Mouse (Mus musculus) monocyte, adult 5-6 weeks (primary cell): ENCODE measurements around the gene Gm3573. TPM values are rescaled to one million over a fixed set of nuclear protein-coding genes. Genes with fewer than 3 reads are reported as not detected.
"Not testable (repeated sequence)": the region's sequence is repeated elsewhere in the genome, so short reads cannot be mapped to it uniquely, and the experiment has no call there.

Experiments used
- ATAC-seq: fragments of 153-309, 156-312 bp; replicated peaks from 2 replicates; pipeline ENCODE4 v1.8.0; 2017; ENCODE audit warnings: mild to moderate bottlenecking; ENCODE audit not compliant: low TSS enrichment, insufficient number of reproducible peaks, severe bottlenecking, poor library complexity, low FRiP score
- total RNA-seq: library from RNA; stranded (forward); fragments of 200-1000, 200-491, 200-594 nt; gene quantifications from 3 replicates; pipeline ENCODE4 v1.2.3, GENCODE M21; 2017

Gene Gm3573
- not detected in 3 replicates for total RNA-seq

DNA sequence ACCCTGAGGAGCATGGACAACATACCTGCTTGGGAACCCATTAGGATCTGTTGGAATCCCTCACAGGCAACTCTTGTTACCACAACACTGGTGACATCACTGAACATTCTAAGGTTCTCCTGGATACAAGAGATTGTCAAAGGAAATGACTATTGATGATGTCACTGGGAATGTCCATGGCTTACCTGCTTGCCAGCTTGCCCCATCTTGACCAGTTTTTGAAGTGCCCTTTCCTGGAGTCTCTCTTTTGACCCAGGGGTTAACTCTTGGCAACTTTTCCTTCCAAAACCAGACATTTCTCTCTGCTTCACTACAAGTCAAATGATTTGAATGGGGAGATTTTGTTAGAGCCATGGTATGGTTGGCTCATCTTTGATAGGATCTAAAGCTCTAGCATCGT lies at the start of gene Gm3573:
Gm3573 (minus strand) TSS at position 101 of the 400 bp plus-strand sequence.
- ATAC-seq, result not testable (repeated sequence)

DNA sequence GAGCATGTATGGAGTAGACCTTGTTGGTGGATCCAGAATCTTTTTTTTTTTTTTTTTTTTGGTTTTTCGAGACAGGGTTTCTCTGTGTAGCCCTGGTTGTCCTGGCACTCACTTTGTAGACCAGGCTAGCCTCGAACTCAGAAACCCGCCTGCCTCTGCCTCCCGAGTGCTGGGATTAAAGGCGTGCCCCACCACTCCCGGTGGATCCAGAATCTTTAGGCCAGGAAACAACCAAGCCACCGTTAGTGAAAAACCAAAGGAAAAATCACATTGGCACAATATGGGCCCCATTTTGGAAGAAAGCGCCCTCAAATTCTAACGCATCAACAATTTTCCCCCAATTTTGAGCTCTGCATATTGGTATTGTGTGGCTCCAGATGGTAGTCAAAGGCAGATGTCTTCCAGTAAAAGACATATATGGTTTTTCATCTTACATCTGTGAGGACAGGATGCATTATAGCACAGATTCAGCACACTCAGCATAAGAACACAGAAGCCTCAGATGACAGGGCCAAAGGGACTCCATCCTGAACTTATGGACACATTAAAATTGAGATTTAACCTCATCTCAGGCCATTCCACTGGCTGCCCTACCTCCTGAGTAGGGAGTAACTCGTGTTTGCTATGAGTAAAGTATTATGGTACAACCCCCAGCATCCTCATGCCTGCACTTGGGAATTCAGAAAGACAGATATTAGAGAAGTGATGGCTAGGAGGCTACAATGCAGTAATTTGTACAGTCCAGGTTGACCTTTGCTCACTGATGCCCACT lies 26.4 kb upstream of the Gm3573 start:
- ATAC-seq, result not testable (repeated sequence)

DNA sequence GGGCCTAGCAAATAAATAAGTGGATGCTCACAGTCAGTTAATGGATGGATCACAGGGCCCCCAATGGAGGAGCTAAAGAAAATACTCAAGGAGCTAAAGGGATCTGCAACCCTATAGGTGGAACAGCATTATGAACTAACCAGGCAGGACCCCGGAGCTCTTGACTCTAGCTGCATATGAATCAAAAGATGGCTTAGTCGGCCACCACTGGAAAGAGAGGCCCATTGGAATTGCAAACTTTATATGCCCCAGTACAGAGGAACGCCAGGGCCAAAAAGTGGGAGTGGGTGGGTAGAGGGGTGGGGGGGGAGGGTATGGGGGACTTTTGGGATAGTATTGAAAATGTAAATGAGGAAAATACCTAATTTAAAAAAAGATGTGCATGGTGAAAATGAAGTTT lies 6.7 kb downstream of the Gm3573 start:
- not testable (repeated sequence) for ATAC-seq

DNA sequence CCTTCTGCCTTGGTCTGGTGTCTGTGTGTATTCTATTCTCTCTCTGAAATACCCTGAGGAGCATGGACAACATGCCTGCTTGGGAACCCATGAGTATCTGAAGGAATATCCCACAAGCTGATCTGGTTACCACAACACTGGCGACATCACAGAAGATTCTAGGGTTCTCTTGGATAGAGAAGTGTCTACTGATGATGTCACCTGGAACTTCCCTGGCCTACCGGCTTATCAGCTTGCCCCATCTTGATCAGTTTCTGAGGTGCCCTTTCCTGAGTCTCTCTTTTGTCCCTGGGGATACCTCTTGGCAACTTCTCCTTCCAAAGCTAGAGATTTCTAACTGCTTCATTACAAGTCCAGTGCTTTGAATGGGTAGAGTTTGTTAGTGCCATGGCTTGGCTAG lies 28.1 kb downstream of the Gm3573 start, which contains the start of gene Gm17027:
Gm17027 (minus strand) TSS at position 101 of the 400 bp plus-strand sequence.
- not testable (repeated sequence) for ATAC-seq

Other genes starting within 250 kb of the Gm3573 start
- not detected in 3 replicates for gene 1700024B05Rik, start 246.8 kb downstream of the Gm3573 start, total RNA-seq
- not detected in 3 replicates for gene Gm6401, start 222.9 kb downstream of the Gm3573 start, total RNA-seq
- gene Gm3543, start 207.5 kb downstream of the Gm3573 start, total RNA-seq, result not detected in 3 replicates
- not detected in 3 replicates for gene Gm7951, start 73.4 kb downstream of the Gm3573 start, total RNA-seq
- gene Gm17027, start 28.2 kb downstream of the Gm3573 start, total RNA-seq, result not detected in 3 replicates
- not detected in 3 replicates for gene Gm17026, start 69.3 kb upstream of the Gm3573 start, total RNA-seq
- not detected in 3 replicates for gene Gm9611, start 106.6 kb upstream of the Gm3573 start, total RNA-seq
- not detected in 3 replicates for gene Gm7995, start 119.4 kb upstream of the Gm3573 start, total RNA-seq
- gene Gm8005, start 248.9 kb upstream of the Gm3573 start, total RNA-seq, result not detected in 3 replicates